Mouse (Mus musculus) kidney, adult 2 months (tissue): ENCODE measurements around the gene Wfdc9. TPM values are rescaled to one million over a fixed set of nuclear protein-coding genes. Genes with fewer than 3 reads are reported as not detected.
"Not testable (repeated sequence)": the region's sequence is repeated elsewhere in the genome, so short reads cannot be mapped to it uniquely, and the experiment has no call there.

ENCODE experiments used
- DNase-seq: peaks from one replicate; pipeline ENCODE4 v3.0.0; 2021
- H3K27ac ChIP-seq: fragments of 200-500 bp; 2 replicates; pipeline ENCODE4 v1.5.1; 2012; ENCODE audit warnings: low read depth, low read length, control low read depth, inconsistent platforms; ENCODE audit not compliant: insufficient read depth
- H3K27me3 ChIP-seq: fragments of 200-500 bp; replicated peaks from 2 replicates; pipeline ENCODE4 v1.6.1; 2012; ENCODE audit warnings: mild to moderate bottlenecking, moderate library complexity, low read length, inconsistent platforms; ENCODE audit not compliant: control insufficient read depth, insufficient read depth
- H3K36me3 ChIP-seq: fragments of 200-500 bp; 2 replicates; pipeline ENCODE4 v1.6.1; 2012; ENCODE audit warnings: mild to moderate bottlenecking, moderate library complexity, low read length, inconsistent platforms; ENCODE audit not compliant: control insufficient read depth, insufficient read depth
- H3K4me1 ChIP-seq: fragments of 200-500 bp; 2 replicates; pipeline ENCODE4 v1.6.1; 2011; ENCODE audit warnings: low read length; ENCODE audit not compliant: control insufficient read depth, insufficient read depth
- H3K4me3 ChIP-seq: fragments of 200-500 bp; 2 replicates; pipeline ENCODE4 v1.5.1; 2011; ENCODE audit warnings: mild to moderate bottlenecking, low read depth, low read length, control low read depth; ENCODE audit not compliant: insufficient read depth
- CTCF ChIP-seq: fragments of 200-500 bp; conservative IDR thresholded peaks from 2 replicates; pipeline ENCODE4 v1.5.1; 2011; ENCODE audit warnings: low read depth, mild to moderate bottlenecking, control low read depth, low read length, moderate library complexity, mixed read lengths; ENCODE audit not compliant: insufficient read depth, insufficient read length
- POLR2A ChIP-seq: fragments of 200-500 bp; IDR thresholded peaks from one replicate; pipeline ENCODE4 v1.6.1; 2011; ENCODE audit warnings: low read depth, low read length, control low read depth
- WGBS: fragments of 180-500 bp; shearing (Covaris S2); methylation state at CpG from one replicate; pipeline ENCODE4 v1.1.7; 2018; 5-methylcytosine and 5-hydroxymethylcytosine counted together
- polyA plus RNA-seq: library from polyadenylated mRNA; depleted of rRNA; stranded (reverse); fragments of >200 nt; gene quantifications from 2 replicates; pipeline ENCODE4 v1.2.3, GENCODE M21; 2012; rRNA removed

Gene Wfdc9
- polyA plus RNA-seq, 1 experiment, result not detected

DNA sequence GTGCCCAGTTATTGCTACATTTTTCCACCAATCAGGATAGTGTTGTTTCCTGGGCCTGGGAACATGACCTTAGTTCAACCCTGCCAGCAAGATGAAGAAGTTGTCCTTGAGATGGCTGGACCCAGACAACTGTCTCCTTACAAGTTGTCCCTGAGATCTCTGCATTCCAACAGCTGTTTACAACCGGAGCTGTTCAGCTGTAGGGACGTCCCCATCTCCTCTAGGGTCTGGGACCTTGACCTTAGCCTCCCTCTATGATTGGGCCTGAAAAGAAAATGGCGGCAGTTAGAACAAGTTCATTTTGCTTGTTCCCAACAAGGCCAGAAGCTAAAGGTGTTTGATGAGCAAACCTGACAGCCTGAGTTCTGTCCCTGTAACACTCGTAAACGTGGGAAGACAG, 37.3 kb downstream of the Wfdc9 start:
- Histone ChIP-seq H3K4me1 (no peaks in the 10 kb centered on the region), H3K27ac (no peak overlapping the region), H3K36me3 (no peaks in the 10 kb centered on the region), H3K27me3 (no peaks in the 10 kb centered on the region), H3K4me3 (no peak overlapping the region)
- TF ChIP-seq POLR2A (no peak), CTCF (no peak)
- 82% methylated on average over 5 of the region's 5 CpGs for WGBS
- DNase-seq, result no peak

GRCm38 (mm10) chr2:164615386-164615785, 41.0 kb downstream of the Wfdc9 start:
- Histone ChIP-seq H3K36me3 (no peaks in the 10 kb centered on the region), H3K4me1 (no peaks in the 10 kb centered on the region), H3K4me3 (no peak overlapping the region), H3K27me3 (no peaks in the 10 kb centered on the region), H3K27ac (no peak overlapping the region)
- DNase-seq, result no peak
- TF ChIP-seq POLR2A (no peak), CTCF (no peak)
- WGBS, result 96% methylated on average over 3 of the region's 3 CpGs

DNA sequence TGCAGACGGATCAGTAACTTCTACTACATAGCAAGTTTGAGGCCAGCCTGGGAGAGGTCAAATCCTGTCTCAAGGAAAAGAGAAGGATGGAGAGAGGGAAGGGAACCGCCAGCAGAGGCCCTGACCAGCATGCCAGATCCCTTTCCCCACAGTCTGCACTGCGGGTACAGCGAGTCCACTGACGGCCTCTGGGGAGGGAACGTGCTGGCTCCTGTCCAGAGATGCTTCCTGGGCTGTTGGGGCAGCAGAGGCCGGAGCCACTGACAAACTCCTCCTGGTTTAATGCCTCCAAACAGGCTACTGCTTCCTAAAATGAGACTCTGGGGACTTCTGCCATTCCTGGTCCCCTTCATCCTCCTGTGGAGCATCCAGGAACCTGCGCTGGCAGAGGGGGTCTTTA, 42.9 kb downstream of the Wfdc9 start, which contains the start of the genes Wfdc6b and Wfdc8:
TSS of gene Wfdc6b (plus strand) at position 52 of the 400 bp plus-strand sequence.
TSS of gene Wfdc8 (minus strand) at position 156 of the 400 bp plus-strand sequence.
- WGBS, result 42% methylated on average over 8 of the region's 8 CpGs
- not testable (repeated sequence) for H3K4me1 ChIP-seq, H3K27me3 ChIP-seq, H3K4me3 ChIP-seq, H3K36me3 ChIP-seq, H3K27ac ChIP-seq
- DNase-seq, result peak; percentile 39

DNA sequence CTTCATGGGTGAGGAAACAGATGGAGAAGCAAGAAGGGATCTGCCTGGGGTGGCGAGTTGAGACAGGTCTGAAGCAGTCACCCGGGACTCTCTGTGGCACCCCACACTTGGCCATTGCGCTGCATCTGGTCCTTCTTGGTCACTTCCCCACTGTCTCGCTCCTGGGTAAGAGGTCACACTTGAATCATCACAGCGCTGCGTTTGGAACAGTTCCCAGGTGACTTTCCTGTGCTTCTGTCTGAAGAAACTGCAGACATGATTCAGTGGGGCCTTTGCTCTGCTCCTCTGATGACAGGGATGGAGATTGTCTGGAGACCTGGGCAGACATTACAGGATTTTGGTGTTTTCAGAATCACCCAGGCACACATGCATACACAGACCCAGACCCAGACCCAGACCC, 47.6 kb downstream of the Wfdc9 start:
- no peak overlapping the region for H3K4me3 ChIP-seq
- H3K27me3 ChIP-seq, result no peaks in the 10 kb centered on the region
- H3K36me3 ChIP-seq, result no peaks in the 10 kb centered on the region
- TF ChIP-seq POLR2A (no peak), CTCF (no peak)
- H3K27ac ChIP-seq, result no peak overlapping the region
- H3K4me1 ChIP-seq, result no peaks in the 10 kb centered on the region
- 29% methylated on average over 6 of the region's 6 CpGs for WGBS
- DNase-seq, result no peak

DNA sequence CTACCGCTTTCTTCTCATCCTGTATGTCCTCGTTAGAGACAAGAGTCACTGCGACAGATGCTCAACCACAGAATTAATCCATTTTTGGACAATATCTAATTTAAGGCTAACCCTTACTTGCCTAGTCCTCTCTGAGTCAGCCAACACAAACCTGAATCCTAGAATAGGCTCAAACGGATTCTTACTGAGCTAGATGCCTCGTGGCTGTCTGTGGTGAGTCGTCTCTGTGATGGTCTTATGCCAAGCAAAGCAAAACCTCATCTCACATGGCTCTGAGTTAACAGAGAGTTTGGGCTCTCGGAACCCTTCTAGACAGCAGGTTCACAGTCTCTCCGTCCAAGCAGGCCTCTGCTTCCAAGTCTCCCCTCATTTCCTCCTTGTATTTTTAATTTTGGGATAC, 52.0 kb downstream of the Wfdc9 start:
- no peak overlapping the region for H3K27ac ChIP-seq
- H3K4me3 ChIP-seq, result no peak overlapping the region
- 84% methylated on average over 8 of the region's 8 CpGs for WGBS
- H3K4me1 ChIP-seq, result no peaks in the 10 kb centered on the region
- H3K36me3 ChIP-seq, result no peaks in the 10 kb centered on the region
- DNase-seq, result no peak
- no peak for TF ChIP-seq POLR2A
- TF ChIP-seq CTCF, result no peak
- H3K27me3 ChIP-seq, result no peaks in the 10 kb centered on the region

DNA sequence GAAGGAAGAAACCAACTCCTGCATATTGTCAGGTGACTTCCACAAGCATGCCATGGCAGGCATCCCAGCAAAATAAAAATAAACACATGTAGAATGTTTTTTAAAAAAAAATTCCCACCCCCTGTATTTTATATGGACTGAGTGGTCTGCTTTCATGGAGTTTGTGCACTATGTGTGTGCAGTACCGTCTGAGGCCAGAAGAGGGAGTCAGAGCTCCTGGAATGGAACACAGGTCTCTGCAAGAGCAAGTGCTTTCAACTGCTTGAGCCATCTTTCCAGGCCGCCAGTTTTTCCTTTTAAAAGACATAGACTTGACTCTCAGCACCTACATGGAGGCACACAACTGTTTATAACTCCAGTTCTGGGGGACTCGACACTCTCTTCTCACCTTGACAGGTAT, 52.9 kb downstream of the Wfdc9 start:
- WGBS, result 92% methylated on average over 3 of the region's 3 CpGs
- TF ChIP-seq POLR2A (no peak), CTCF (no peak)

DNA sequence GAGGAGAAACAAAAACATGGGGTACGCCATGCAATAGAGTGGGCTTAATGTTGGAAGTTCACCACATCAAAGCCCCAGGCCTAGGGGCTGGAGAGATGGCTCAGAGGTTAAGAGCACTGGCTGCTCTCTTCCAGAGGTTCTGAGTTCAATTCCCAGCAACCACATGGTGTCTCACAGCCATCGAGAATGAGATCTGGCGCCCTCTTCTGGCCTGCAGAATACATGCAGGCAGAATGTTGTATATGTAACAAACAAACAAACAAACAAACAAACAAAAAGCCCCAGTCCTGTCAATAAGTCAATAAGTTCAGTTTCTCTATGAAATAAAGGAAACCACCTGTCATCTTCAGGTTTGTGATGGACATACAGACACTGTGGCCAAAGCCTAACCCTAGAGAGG, 56.2 kb downstream of the Wfdc9 start:
- Histone ChIP-seq H3K27me3 (no peaks in the 10 kb centered on the region), H3K4me3 (no peak overlapping the region), H3K27ac (no peak overlapping the region), H3K4me1 (no peaks in the 10 kb centered on the region), H3K36me3 (no peaks in the 10 kb centered on the region)
- DNase-seq, result no peak
- TF ChIP-seq CTCF (0 out of 2 replicates have a peak, but pooled peaks have one; percentile 30), POLR2A (no peak)
- 73% methylated on average over 3 of the region's 3 CpGs for WGBS

More for the DNA sequence above, 52.9 kb downstream of the Wfdc9 start:
- H3K4me1 ChIP-seq, result no peaks in the 10 kb centered on the region
- no peak overlapping the region for H3K27ac ChIP-seq
- no peaks in the 10 kb centered on the region for H3K27me3 ChIP-seq
- DNase-seq, result no peak
- H3K36me3 ChIP-seq, result no peaks in the 10 kb centered on the region
- no peak overlapping the region for H3K4me3 ChIP-seq

Other genes starting within 250 kb of the Wfdc9 start
- 194 and 212 TPM in 2 replicates for gene Sdc4, start 212.7 kb downstream of the Wfdc9 start, polyA plus RNA-seq
- 94.5 and 122 TPM in 2 replicates for gene Sys1, start 199.6 kb downstream of the Wfdc9 start, polyA plus RNA-seq
- 22.1 and 23.4 TPM in 2 replicates for gene Gm20458, start 195.6 kb downstream of the Wfdc9 start, polyA plus RNA-seq
- 0.10 TPM in 1 of 2 replicates, not detected in the other for gene Trp53tg5, start 182.9 kb downstream of the Wfdc9 start, polyA plus RNA-seq
- 36.8 and 43.6 TPM in 2 replicates for gene Dbndd2, start 170.5 kb downstream of the Wfdc9 start, polyA plus RNA-seq
- 101 and 123 TPM in 2 replicates for gene Pigt, start 159.1 kb downstream of the Wfdc9 start, polyA plus RNA-seq
- 459 and 460 TPM in 2 replicates for gene Wfdc2, start 94.2 kb downstream of the Wfdc9 start, polyA plus RNA-seq
- not detected in 2 replicates for gene Spint3, start 83.1 kb downstream of the Wfdc9 start, polyA plus RNA-seq
- not detected in 2 replicates for gene Wfdc6a, start 71.1 kb downstream of the Wfdc9 start, polyA plus RNA-seq
- gene Eppin, start 63.0 kb downstream of the Wfdc9 start, polyA plus RNA-seq, result not detected in 2 replicates
- gene Wfdc6b, start 43.1 kb downstream of the Wfdc9 start, polyA plus RNA-seq, result not detected in 2 replicates
- not detected in 2 replicates for gene Wfdc8, start 43.0 kb downstream of the Wfdc9 start, polyA plus RNA-seq
- 9.2 and 10.3 TPM in 2 replicates for gene Wfdc16, start 17.8 kb downstream of the Wfdc9 start, polyA plus RNA-seq
- gene Wfdc10, start 537 bp downstream of the Wfdc9 start, polyA plus RNA-seq, result not detected in 2 replicates
- gene Wfdc11, start 17.5 kb upstream of the Wfdc9 start, polyA plus RNA-seq, result not detected in 2 replicates
- gene Wfdc13, start 28.5 kb upstream of the Wfdc9 start, polyA plus RNA-seq, result not detected in 2 replicates
- gene Spint4, start 41.9 kb upstream of the Wfdc9 start, polyA plus RNA-seq, result not detected in 2 replicates
- gene Spint5, start 58.7 kb upstream of the Wfdc9 start, polyA plus RNA-seq, result not detected in 2 replicates
- 0.57 and 1.0 TPM in 2 replicates for gene Wfdc3, start 89.3 kb upstream of the Wfdc9 start, polyA plus RNA-seq
- 32.6 and 34.5 TPM in 2 replicates for gene Dnttip1, start 89.4 kb upstream of the Wfdc9 start, polyA plus RNA-seq
- gene Ube2c, start 113.3 kb upstream of the Wfdc9 start, polyA plus RNA-seq, result 6.6 and 7.1 TPM in 2 replicates
- gene Tnnc2, start 123.4 kb upstream of the Wfdc9 start, polyA plus RNA-seq, result 124 TPM in 1 of 2 replicates, not detected in the other
- 23.2 and 32.9 TPM in 2 replicates for gene Snx21, start 129.2 kb upstream of the Wfdc9 start, polyA plus RNA-seq
- 68.4 and 75.7 TPM in 2 replicates for gene Acot8, start 148.3 kb upstream of the Wfdc9 start, polyA plus RNA-seq
- gene Zswim3, start 148.5 kb upstream of the Wfdc9 start, polyA plus RNA-seq, result 2.2 and 2.7 TPM in 2 replicates
- 11.7 and 11.8 TPM in 2 replicates for gene Zswim1, start 166.1 kb upstream of the Wfdc9 start, polyA plus RNA-seq
- 0.20 TPM in 1 of 2 replicates, not detected in the other for gene Spata25, start 172.0 kb upstream of the Wfdc9 start, polyA plus RNA-seq
- 504 and 687 TPM in 2 replicates for gene Ctsa, start 176.3 kb upstream of the Wfdc9 start, polyA plus RNA-seq
- gene Neurl2, start 176.9 kb upstream of the Wfdc9 start, polyA plus RNA-seq, result 3.7 and 4.7 TPM in 2 replicates
- gene Pltp, start 201.1 kb upstream of the Wfdc9 start, polyA plus RNA-seq, result 39.6 and 41.5 TPM in 2 replicates
- gene Pcif1, start 222.7 kb upstream of the Wfdc9 start, polyA plus RNA-seq, result 37.2 and 43.1 TPM in 2 replicates